Mouse (Mus musculus) ES-E14 (cell line): Measurements from ENCODE around the gene Schip1. TPM values are rescaled to one million over a fixed set of nuclear protein-coding genes. Genes with fewer than 3 reads are reported as not detected.

Experiments
- DNase-seq: peaks from one replicate; pipeline ENCODE4 v3.0.0-alpha.2; 2013; ENCODE audit warnings: low read depth, low spot score
- H3K27ac ChIP-seq: 2 replicates; pipeline ENCODE4 v1.5.1; 2012; ENCODE audit warnings: low read depth, mild to moderate bottlenecking, low read length, moderate library complexity, mixed read lengths; ENCODE audit not compliant: poor library complexity, insufficient read depth, severe bottlenecking
- H3K36me3 ChIP-seq: 2 replicates; pipeline ENCODE4 v1.6.1; 2012; ENCODE audit warnings: mild to moderate bottlenecking, low read length, moderate library complexity, mixed read lengths; ENCODE audit not compliant: control insufficient read depth, poor library complexity, insufficient read depth, severe bottlenecking
- H3K4me1 ChIP-seq, 2 experiments: fragments of 150-350 bp in 1 of 2; sonication (generic) in 1 of 2; 2 replicates each; pipeline ENCODE4 v1.6.1; 2012; ENCODE audit warnings: low read length in 2 of 2, mild to moderate bottlenecking in 1 of 2, mixed read lengths in 1 of 2; ENCODE audit not compliant: control insufficient read depth in 2 of 2, insufficient read depth in 2 of 2, poor library complexity in 1 of 2
- H3K4me3 ChIP-seq, 2 experiments: fragments of 150-350 bp in 1 of 2; sonication (generic) in 1 of 2; 2 replicates each; pipeline ENCODE4 v1.5.1; 2012; ENCODE audit warnings: low read length in 2 of 2, low read depth in 1 of 2, mild to moderate bottlenecking in 1 of 2, mixed read lengths in 1 of 2; ENCODE audit not compliant: insufficient read depth in 1 of 2, poor library complexity in 1 of 2, severe bottlenecking in 1 of 2
- H3K9ac ChIP-seq: 2 replicates; pipeline ENCODE4 v1.6.1; 2012; ENCODE audit warnings: low read depth, mild to moderate bottlenecking, low read length, mixed read lengths; ENCODE audit not compliant: poor library complexity, insufficient read depth, severe bottlenecking
- H3K9me3 ChIP-seq: fragments of 150-350 bp; sonication (generic); 2 replicates; pipeline ENCODE4 v1.6.1; 2012; ENCODE audit warnings: low read depth, mild to moderate bottlenecking, low read length; ENCODE audit not compliant: control insufficient read depth, insufficient read depth
- CHD2 ChIP-seq: IDR thresholded peaks from 2 replicates; pipeline ENCODE4 v1.6.1; 2014; ENCODE audit warnings: mild to moderate bottlenecking, low read depth, low read length, inconsistent platforms
- HCFC1 ChIP-seq: IDR thresholded peaks from 2 replicates; pipeline ENCODE4 v1.6.1; 2012; ENCODE audit warnings: low read length, inconsistent platforms, borderline replicate concordance; ENCODE audit not compliant: insufficient read depth
- MAFK ChIP-seq: IDR thresholded peaks from 2 replicates; pipeline ENCODE4 v1.6.1; 2014; ENCODE audit warnings: mild to moderate bottlenecking, low read depth, low read length, inconsistent platforms; ENCODE audit not compliant: insufficient read depth
- ZC3H11A ChIP-seq: IDR thresholded peaks from 2 replicates; pipeline ENCODE4 v1.6.1; 2012; ENCODE audit warnings: low read depth, mild to moderate bottlenecking, inconsistent platforms, low read length, borderline replicate concordance
- ZNF384 ChIP-seq: IDR thresholded peaks from 2 replicates; pipeline ENCODE4 v1.6.1; 2012; ENCODE audit warnings: low read depth, low read length, inconsistent platforms
- in situ Hi-C, 2 experiments: fragments of 600-800 bp; cut with MboI; formaldehyde crosslinking; loops; one replicate each; pipeline ENCODE4 v1.15.1; 2025; ENCODE audit warnings: low sequenced_read_pairs in 2 of 2, inconsistent platforms in 1 of 2; ENCODE audit not compliant: unreplicated experiment in 2 of 2
- total RNA-seq: library from RNA; depleted of rRNA; stranded (reverse); fragments of 300-350 nt; gene quantifications from 2 replicates; pipeline ENCODE4 v1.2.3, GENCODE M21; 2012

Gene Schip1
- total RNA-seq, 1 experiment = 38.3 TPM

DNA sequence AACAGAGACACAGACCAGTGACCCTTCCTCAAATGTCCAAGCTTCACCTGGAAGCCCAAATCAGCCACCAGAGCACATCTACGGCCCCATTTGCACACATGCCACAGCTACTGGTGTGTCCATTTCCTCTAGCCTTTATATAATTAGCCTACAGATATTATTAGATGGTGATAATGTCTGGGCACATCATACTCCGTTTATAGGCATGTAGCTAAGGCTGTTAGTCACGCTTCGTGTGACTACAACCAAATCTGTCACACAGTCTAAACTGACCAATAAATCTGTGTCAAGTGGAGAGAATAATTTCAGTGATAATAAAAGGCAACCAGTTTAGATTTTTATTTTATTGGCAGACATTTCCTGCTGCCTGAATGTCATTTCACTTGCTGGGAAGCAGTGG lies 338.7 kb downstream of the Schip1 start:
- Histone ChIP-seq H3K9ac (no peak overlapping the region), H3K36me3 (no peaks in the 10 kb centered on the region), H3K4me3 (no peak overlapping the region), H3K9me3 (no peaks in the 10 kb centered on the region), H3K4me1 (no peaks in the 10 kb centered on the region), H3K27ac (no peak overlapping the region)
- in situ Hi-C loops = no loop called here
- TF ChIP-seq HCFC1 = no peak
- TF ChIP-seq ZC3H11A = no peak
- no peak for TF ChIP-seq ZNF384
- no peak for TF ChIP-seq MAFK
- no peak for TF ChIP-seq CHD2
- no peak for DNase-seq

DNA sequence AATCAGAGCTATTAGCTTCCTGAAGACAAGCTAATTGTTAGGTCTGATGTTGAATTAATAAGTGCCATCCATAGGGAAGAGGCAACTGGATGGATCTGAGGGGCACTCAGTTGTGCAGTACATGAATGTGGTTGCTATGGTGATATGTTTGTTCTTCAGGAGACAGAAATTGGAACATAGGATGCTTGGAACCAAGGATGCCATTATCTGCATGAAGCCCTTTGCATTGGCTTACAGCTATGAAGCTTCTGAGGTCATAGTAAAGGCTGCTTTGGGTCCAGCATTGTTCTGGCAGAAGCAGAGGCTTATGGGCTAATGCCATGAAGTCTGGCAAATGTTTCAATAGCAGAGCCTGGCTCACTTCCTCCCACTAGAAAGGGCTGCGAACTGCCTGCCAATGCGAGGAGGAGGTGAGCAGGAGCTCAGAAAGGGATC lies 339.2 kb downstream of the Schip1 start:
- in situ Hi-C loops = no loop called here

DNA sequence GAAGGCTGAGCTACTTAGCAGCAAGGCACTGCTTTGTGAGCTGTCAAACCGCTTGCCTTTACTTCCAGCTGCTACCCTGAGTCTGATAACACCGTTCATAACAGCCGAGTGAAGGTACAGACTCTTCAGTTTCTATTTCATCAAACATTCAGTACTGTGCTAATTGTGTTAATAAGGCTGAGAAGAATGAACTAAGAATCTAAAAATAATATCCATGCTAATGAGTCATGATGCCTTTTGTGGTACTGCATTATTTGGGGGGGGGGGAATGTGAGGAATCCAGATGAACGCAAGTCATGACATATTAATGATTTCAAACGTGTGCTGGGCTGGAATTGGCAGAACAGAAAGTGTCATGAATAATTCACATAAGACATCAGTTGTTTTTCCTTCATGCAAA lies 341.1 kb downstream of the Schip1 start:
- in situ Hi-C loops = no loop called here
- Histone ChIP-seq H3K4me1 (no peaks in the 10 kb centered on the region), H3K36me3 (no peaks in the 10 kb centered on the region), H3K4me3 (no peak overlapping the region), H3K9me3 (no peaks in the 10 kb centered on the region), H3K27ac (no peak overlapping the region), H3K9ac (no peak overlapping the region)
- TF ChIP-seq ZC3H11A (no peak), CHD2 (no peak), ZNF384 (no peak), HCFC1 (no peak), MAFK (no peak)
- no peak for DNase-seq

More for the DNA sequence above, 339.2 kb downstream of the Schip1 start:
- Histone ChIP-seq H3K9ac (no peak overlapping the region), H3K4me1 (no peaks in the 10 kb centered on the region), H3K4me3 (no peak overlapping the region), H3K36me3 (no peaks in the 10 kb centered on the region), H3K27ac (no peak overlapping the region), H3K9me3 (no peaks in the 10 kb centered on the region)
- DNase-seq = no peak
- TF ChIP-seq ZC3H11A (no peak), MAFK (no peak), ZNF384 (no peak), CHD2 (no peak), HCFC1 (no peak)

DNA sequence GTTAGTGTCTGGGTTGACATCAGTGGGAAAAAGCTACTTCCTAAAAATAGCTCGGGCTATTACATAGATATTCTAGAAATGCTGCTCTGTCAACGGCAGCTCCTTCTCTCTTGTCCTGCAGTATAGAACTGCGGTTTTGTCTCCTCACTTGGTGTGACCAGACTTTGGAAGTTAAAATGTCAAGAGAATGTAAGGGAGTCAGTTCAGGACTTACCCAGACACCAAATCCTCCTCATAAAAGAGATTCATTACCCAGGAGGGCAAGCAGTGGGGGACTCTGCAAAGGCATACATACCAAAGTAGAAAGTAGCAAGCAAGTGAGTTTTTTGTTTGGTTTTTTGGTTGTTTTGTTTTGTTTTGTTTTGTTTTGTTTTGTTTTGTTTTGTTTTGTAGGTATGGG lies 347.7 kb downstream of the Schip1 start:
- TF ChIP-seq ZC3H11A (no peak), HCFC1 (no peak), ZNF384 (no peak), CHD2 (no peak), MAFK (no peak)
- in situ Hi-C loops = no loop called here

DNA sequence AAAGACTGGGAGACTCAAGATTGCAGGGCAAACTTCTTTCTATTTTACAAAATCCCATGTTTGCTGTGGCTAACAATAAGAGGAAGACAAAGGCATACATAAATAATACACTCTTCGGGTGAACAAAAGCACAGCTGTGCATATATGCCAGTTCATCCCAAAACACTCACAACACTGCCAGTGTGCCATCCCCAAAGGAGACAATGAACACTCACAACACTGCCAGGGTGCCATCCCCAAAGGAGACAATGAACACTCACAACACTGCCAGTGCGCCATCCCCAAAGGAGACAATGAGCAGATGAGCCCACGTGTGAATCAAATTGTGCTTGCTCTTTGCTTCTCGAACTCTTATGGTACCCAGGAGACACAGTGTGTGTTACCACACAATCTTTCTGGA lies 355.2 kb downstream of the Schip1 start:
- Histone ChIP-seq H3K9ac (no peak overlapping the region), H3K9me3 (no peaks in the 10 kb centered on the region), H3K4me3 (no peak overlapping the region), H3K4me1 (peaks cover 0 to 1% of the 10 kb centered on the region in 2 experiments; a peak in 1 of 4 replicates), H3K27ac (no peak overlapping the region), H3K36me3 (no peaks in the 10 kb centered on the region)
- in situ Hi-C loops = no loop called here
- DNase-seq = no peak
- TF ChIP-seq HCFC1 (no peak), ZNF384 (no peak), MAFK (no peak), ZC3H11A (no peak), CHD2 (no peak)

More for the DNA sequence above, 347.7 kb downstream of the Schip1 start:
- Histone ChIP-seq H3K4me1 (no peaks in the 10 kb centered on the region), H3K4me3 (no peak overlapping the region), H3K36me3 (no peaks in the 10 kb centered on the region), H3K9ac (no peak overlapping the region), H3K9me3 (no peaks in the 10 kb centered on the region), H3K27ac (no peak overlapping the region)
- DNase-seq = no peak
